Comparison of ENCODE assay signal across 9 mouse cellular contexts in the genomic region with DNA sequence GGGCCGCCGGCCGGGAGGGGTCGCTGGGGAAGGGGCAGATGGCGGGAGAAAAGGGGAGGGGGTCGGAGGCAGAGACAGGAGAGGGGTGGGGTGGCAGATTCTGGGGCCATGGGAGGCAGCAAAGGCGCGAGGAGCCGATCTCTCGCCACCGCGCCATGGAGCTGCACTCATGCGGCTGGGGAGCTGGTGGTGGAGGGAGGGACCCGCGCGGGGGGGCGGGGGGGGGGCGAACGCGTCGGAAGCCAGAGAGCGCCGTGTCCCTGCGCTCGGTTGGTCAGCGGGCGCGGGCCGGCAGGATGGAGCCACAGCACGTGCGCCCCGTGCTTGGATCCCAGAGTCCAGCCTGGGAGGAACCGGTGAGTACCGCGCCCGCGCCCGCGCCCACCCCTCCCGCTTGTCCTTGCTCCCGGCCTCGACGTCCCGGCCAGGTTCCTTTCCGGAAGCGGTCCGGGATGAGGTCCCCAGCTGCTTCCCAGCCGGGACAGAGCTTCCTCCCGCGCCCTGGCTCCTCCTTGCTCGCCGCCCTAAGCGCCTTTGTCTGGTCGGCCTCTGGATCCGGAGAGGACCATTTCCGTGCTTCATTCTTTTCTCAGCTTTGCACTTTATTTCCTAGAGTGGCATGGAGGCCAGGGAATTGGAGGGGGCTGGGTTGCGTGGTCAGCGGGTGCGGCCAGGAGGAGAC. TPM values are rescaled to one million over a fixed set of nuclear protein-coding genes. Genes with fewer than 3 reads are reported as not detected.
DNase-seq lines count a peak whose midpoint lies in the region; ATAC-seq and TF ChIP-seq lines count a peak whose summit lies in the region.
"Not testable (repeated sequence)": the region's sequence is repeated elsewhere in the genome, so short reads cannot be mapped to it uniquely, and the experiment has no call there.
"Had no signal": no experiment of that assay in that cellular context is flagged by ENCODE, and none has a peak within 500 bp of the region (broad histone marks: within the 10 kb centered on the region; RNA-seq: fewer than 3 reads in every experiment).

A gene (plus strand): TSS at position 278 of the 682 bp plus-strand sequence.

- not testable (repeated sequence) for H3K4me1 ChIP-seq in heart, postnatal 0 days (ENCODE audit: control insufficient read depth, insufficient read depth); limb, embryonic 14.5 days (ENCODE audit: control insufficient read depth, insufficient read depth, low read length); midbrain, embryonic 13.5 days (replicated peaks); small intestine, adult 2 months (ENCODE audit: control insufficient read depth, insufficient read depth, insufficient read length, low read length)

- peak within 1 kb of the TSS; percentile 21; the same call in 1 of the 2 replicates for H3K4me3 ChIP-seq in heart, postnatal 0 days (ENCODE audit: low read depth, low read length)
- peak within 1 kb of the TSS; percentile 29 for H3K4me3 ChIP-seq in limb, embryonic 14.5 days (replicated peaks; ENCODE audit: low read length)
- H3K4me3 ChIP-seq in midbrain, embryonic 13.5 days (replicated peaks): peak within 1 kb of the TSS; percentile 46
- H3K4me3 ChIP-seq in small intestine, adult 2 months (ENCODE audit: low read depth, low read length): peak within 1 kb of the TSS; percentile 38

- TF ChIP-seq CTCF in heart, postnatal 0 days (IDR thresholded peaks at IDR 0.05; ENCODE audit: low read depth); small intestine, adult 2 months (IDR thresholded peaks at IDR 0.05; ENCODE audit: extremely low read depth, insufficient read length, insufficient replicate concordance, low read depth, low read length): not testable (repeated sequence)

- not testable (repeated sequence) for TF ChIP-seq POLR2A in limb, embryonic 14.5 days (IDR thresholded peaks at IDR 0.05; ENCODE audit: borderline replicate concordance, extremely low read depth, insufficient read depth, insufficient read length); small intestine, adult 2 months (IDR thresholded peaks at IDR 0.05; ENCODE audit: low read depth, low read length)

- not testable (repeated sequence) for H3K9me3 ChIP-seq in heart, postnatal 0 days (replicated peaks; ENCODE audit: control insufficient read depth, low read length); limb, embryonic 14.5 days (ENCODE audit: control insufficient read depth, low read length); midbrain, embryonic 13.5 days

- not testable (repeated sequence) for H3K27ac ChIP-seq in heart, postnatal 0 days (ENCODE audit: low read depth); limb, embryonic 14.5 days (replicated peaks; ENCODE audit: low read depth, low read length); midbrain, embryonic 13.5 days; small intestine, adult 2 months (ENCODE audit: insufficient read depth, low read depth, low read length)

- ATAC-seq in heart, postnatal 0 days (ENCODE audit: insufficient read depth, low read depth); limb, embryonic 14.5 days (ENCODE audit: low FRiP score, low read depth); midbrain, embryonic 13.5 days: not testable (repeated sequence)

- peak within 1 kb of the TSS; percentile 44 for H3K4me2 ChIP-seq in heart, postnatal 0 days (ENCODE audit: low read depth, low read length)
- H3K4me2 ChIP-seq in limb, embryonic 14.5 days (replicated peaks; ENCODE audit: low read depth, low read length, severe bottlenecking): peak within 1 kb of the TSS; percentile 47
- H3K4me2 ChIP-seq in midbrain, embryonic 13.5 days (replicated peaks): peak within 1 kb of the TSS; percentile 53

- not testable (repeated sequence) for H3K36me3 ChIP-seq in heart, postnatal 0 days (replicated peaks; ENCODE audit: control insufficient read depth, insufficient read depth, low read length); limb, embryonic 14.5 days (ENCODE audit: control insufficient read depth, insufficient read depth, low read length); midbrain, embryonic 13.5 days; small intestine, adult 2 months (ENCODE audit: control insufficient read depth, insufficient read depth, low read length)

- not testable (repeated sequence) for H3K9ac ChIP-seq in heart, postnatal 0 days (replicated peaks; ENCODE audit: low read depth, low read length)
- H3K9ac ChIP-seq in limb, embryonic 14.5 days (ENCODE audit: low read depth, low read length, severe bottlenecking): peak within 1 kb of the TSS; percentile 25; the same call in 1 of the 2 replicates
- H3K9ac ChIP-seq in midbrain, embryonic 13.5 days (replicated peaks): peak within 1 kb of the TSS; percentile 62

- TF ChIP-seq EP300 in heart, postnatal 0 days (IDR thresholded peaks at IDR 0.05; ENCODE audit: low read depth): not testable (repeated sequence)

- not testable (repeated sequence) for H3K27me3 ChIP-seq in heart, postnatal 0 days (ENCODE audit: control insufficient read depth, insufficient read depth, low read length); limb, embryonic 14.5 days (ENCODE audit: control insufficient read depth, insufficient read depth, low read length); midbrain, embryonic 13.5 days; small intestine, adult 2 months (ENCODE audit: control insufficient read depth, insufficient read depth, low read length)

- 10% methylated on average over 25 of the region's 59 CpGs for WGBS in heart, postnatal 0 days
- WGBS in limb, embryonic 14.5 days: 2% methylated on average over 17 of the region's 59 CpGs
- WGBS in midbrain, embryonic 13.5 days: 5% methylated on average over 36 of the region's 59 CpGs
- 4% methylated on average over 32 of the region's 59 CpGs for WGBS in small intestine, adult 2 months

- peak; percentile 1 for DNase-seq in CD4-positive, CD25-positive, alpha-beta regulatory T cell, adult 2 months (ENCODE audit: low read depth, low spot score)
- peak; percentile 6 for DNase-seq in embryo, embryonic 10 days (ENCODE audit: low spot score)
- peak; percentile 6 for DNase-seq in forelimb bud, embryonic 11.5 days (ENCODE audit: low read depth, low spot score)
- DNase-seq in heart, postnatal 0 days (ENCODE audit: low spot score): peak; percentile 4
- peak; percentile 2 for DNase-seq in kidney, adult 18-20 months
- peak; percentile 2 for DNase-seq in limb, embryonic 14.5 days (ENCODE audit: low spot score)

RNA-seq across cellular contexts. Expression of the gene that starts here (rescaled TPM):
- total RNA-seq in heart, postnatal 0 days (2014; rRNA removed; ENCODE audit: low replicate concordance): 1.6 TPM in 1 of 2 replicates, not detected in the other
- 0.38 and 1.1 TPM in 2 replicates for polyA plus RNA-seq in heart, postnatal 0 days (2015; fragmentation: Nextera tagmentation; extraction: Ambion mirVana)
- polyA plus RNA-seq in limb, embryonic 14.5 days (2012; rRNA removed): 0.68 TPM in 1 of 2 replicates, not detected in the other
- polyA plus RNA-seq in limb, embryonic 14.5 days (2014; fragmentation: Nextera tagmentation; extraction: Ambion mirVana): 0.57 TPM in 1 of 2 replicates, not detected in the other
- 1.7 and 2.7 TPM in 2 replicates for polyA plus RNA-seq in midbrain, embryonic 13.5 days (2015; fragmentation: Nextera tagmentation; extraction: Ambion mirVana)
- polyA plus RNA-seq in small intestine, adult 2 months (2012; rRNA removed): not detected in 2 replicates
- polyA plus RNA-seq: spleen, adult 2 months had no signal

Comparison
In these comparisons a context has a peak if more than half of its experiments do, and no peak if none do; other contexts are left out.
1. Peak in DNase-seq, H3K4me3 ChIP-seq, H3K9ac ChIP-seq and H3K4me2 ChIP-seq in limb, embryonic 14.5 days; RNA of the gene not detected or under 1 TPM.